Mouse (Mus musculus): ENCODE measurements at regions not wholly inside any gene's neighbourhood (a gene's known extent, or its start where the extent isn't known, plus 50 kb on each side); places are given as distances from the start of the nearest gene placed in this dataset.

GRCm38 (mm10) chr2:64860113-64860512 is 164.7 kb downstream of the Grb14 start:
- no peak overlapping the region for H3K9ac ChIP-seq
- ATAC-seq (ENCODE audit: insufficient number of reproducible peaks, insufficient read depth, low FRiP score, low TSS enrichment) = no peak
- WGBS = 79% methylated on average over 2 of the region's 2 CpGs
- H3K4me1 ChIP-seq = no peaks in the 10 kb centered on the region
- no peaks in the 10 kb centered on the region for H3K9me3 ChIP-seq
- H3K36me3 ChIP-seq = no peaks in the 10 kb centered on the region
- no peaks in the 10 kb centered on the region for H3K27me3 ChIP-seq
- no peak overlapping the region for H3K4me3 ChIP-seq
- no peak overlapping the region for H3K4me2 ChIP-seq (replicated peaks)
- H3K27ac ChIP-seq = no peak overlapping the region

DNA sequence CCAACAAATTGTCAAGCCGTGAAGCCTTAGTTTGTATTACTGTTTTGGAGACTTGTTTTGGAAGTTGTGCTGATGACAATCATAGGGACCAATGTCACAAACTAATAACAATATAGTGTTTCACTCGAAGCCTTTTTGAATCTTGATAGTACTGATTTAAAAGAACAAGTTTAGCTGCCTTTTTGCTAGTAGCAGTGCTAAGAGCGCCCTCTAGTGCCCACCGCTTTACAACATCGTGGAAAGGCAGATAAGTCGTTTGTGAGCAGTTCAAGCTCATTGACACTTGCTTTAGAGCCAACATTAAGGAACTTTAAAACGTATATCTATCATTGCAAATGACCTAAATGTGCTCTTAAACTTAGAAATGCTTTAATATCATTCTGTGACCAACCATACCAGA is 170.9 kb downstream of the Grb14 start:
- Histone ChIP-seq H3K27me3 (no peaks in the 10 kb centered on the region), H3K36me3 (no peaks in the 10 kb centered on the region), H3K9me3 (no peaks in the 10 kb centered on the region), H3K4me3 (no peak overlapping the region), H3K4me2 (replicated peaks) (0 out of 2 replicates have a peak overlapping the region, but pooled peaks have one; percentile 11), H3K27ac (no peak overlapping the region), H3K9ac (no peak overlapping the region), H3K4me1 (peaks cover 5% of the 10 kb centered on the region; the same call in 1 of the 2 replicates)
- no peak for ATAC-seq (ENCODE audit: insufficient number of reproducible peaks, insufficient read depth, low FRiP score, low TSS enrichment)
- WGBS = 15% methylated on average over 7 of the region's 7 CpGs

DNA sequence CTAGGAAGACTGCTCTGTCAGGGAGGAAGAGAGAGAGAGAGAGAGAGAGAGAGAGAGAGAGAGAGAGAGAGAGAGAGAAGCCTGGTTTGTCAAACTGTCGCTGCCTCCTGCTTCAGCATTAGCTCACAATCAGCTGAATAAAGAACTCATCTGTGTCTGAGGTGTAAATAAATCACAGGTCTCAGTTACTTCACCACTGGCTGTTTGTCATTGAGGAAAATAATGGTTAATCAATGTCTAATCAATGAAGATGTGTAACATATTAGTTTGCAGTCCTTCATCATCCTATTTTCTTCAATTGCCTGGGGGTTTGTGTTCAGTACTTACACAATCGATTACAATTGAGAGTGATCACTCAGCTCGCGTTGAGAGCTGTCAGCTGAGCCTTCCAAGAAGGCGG is 171.9 kb downstream of the Grb14 start:
- H3K9ac ChIP-seq = no peak overlapping the region
- H3K9me3 ChIP-seq = no peaks in the 10 kb centered on the region
- no peaks in the 10 kb centered on the region for H3K27me3 ChIP-seq
- no peaks in the 10 kb centered on the region for H3K36me3 ChIP-seq
- H3K4me1 ChIP-seq = peaks cover 6% of the 10 kb centered on the region; the same call in 1 of the 2 replicates
- H3K27ac ChIP-seq = no peak overlapping the region
- no peak overlapping the region for H3K4me2 ChIP-seq (replicated peaks)
- H3K4me3 ChIP-seq = no peak overlapping the region
- ATAC-seq (ENCODE audit: insufficient number of reproducible peaks, insufficient read depth, low FRiP score, low TSS enrichment) = no peak
- WGBS = 42% methylated on average over 5 of the region's 5 CpGs

DNA sequence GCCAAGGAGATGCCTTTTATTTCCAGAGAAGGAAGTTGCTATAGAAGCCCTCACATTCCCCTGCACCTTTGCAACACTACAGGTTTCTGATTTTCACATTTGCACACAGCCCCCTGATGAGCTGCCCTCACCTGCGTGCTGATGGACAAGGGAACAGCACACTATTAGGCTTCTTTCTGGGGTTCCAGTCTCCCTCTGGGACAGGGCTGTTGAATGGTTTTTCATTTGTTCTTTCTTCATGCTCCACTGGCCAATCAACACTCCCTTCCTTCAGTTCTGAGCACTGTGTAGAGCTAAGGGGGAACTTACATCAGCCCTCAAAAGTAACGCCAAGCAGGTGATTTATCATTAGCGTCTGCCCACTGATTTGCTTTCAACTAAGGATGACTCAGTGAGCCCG is 173.7 kb downstream of the Grb14 start:
- H3K27me3 ChIP-seq = no peaks in the 10 kb centered on the region
- no peak overlapping the region for H3K4me2 ChIP-seq (replicated peaks)
- H3K9me3 ChIP-seq = no peaks in the 10 kb centered on the region
- no peak overlapping the region for H3K27ac ChIP-seq
- H3K36me3 ChIP-seq = no peaks in the 10 kb centered on the region
- H3K4me1 ChIP-seq = peaks cover 6% of the 10 kb centered on the region; the same call in 1 of the 2 replicates
- WGBS = 71% methylated on average over 4 of the region's 4 CpGs
- H3K4me3 ChIP-seq = no peak overlapping the region
- no peak for ATAC-seq (ENCODE audit: insufficient number of reproducible peaks, insufficient read depth, low FRiP score, low TSS enrichment)
- no peak overlapping the region for H3K9ac ChIP-seq

- ATAC-seq (ENCODE audit: insufficient number of reproducible peaks, insufficient read depth, low FRiP score, low TSS enrichment) = no peak
- Histone ChIP-seq H3K4me2 (replicated peaks) (no peak overlapping the region), H3K4me1 (peaks cover 6% of the 10 kb centered on the region; the same call in 1 of the 2 replicates), H3K4me3 (no peak overlapping the region), H3K27me3 (no peaks in the 10 kb centered on the region), H3K9ac (no peak overlapping the region), H3K27ac (no peak overlapping the region), H3K9me3 (no peaks in the 10 kb centered on the region), H3K36me3 (no peaks in the 10 kb centered on the region)
- 93% methylated on average over 3 of the region's 3 CpGs for WGBS
Observed at GRCm38 (mm10) chr2:64850656-64851055, 174.1 kb downstream of the Grb14 start.

- Histone ChIP-seq H3K9ac (no peak overlapping the region), H3K4me3 (no peak overlapping the region), H3K27ac (no peak overlapping the region), H3K9me3 (no peaks in the 10 kb centered on the region), H3K27me3 (no peaks in the 10 kb centered on the region), H3K36me3 (no peaks in the 10 kb centered on the region), H3K4me1 (no peaks in the 10 kb centered on the region), H3K4me2 (replicated peaks) (no peak overlapping the region)
- ATAC-seq (ENCODE audit: insufficient number of reproducible peaks, insufficient read depth, low FRiP score, low TSS enrichment) = no peak
- WGBS = 87% methylated on average over 9 of the region's 9 CpGs
Observed at GRCm38 (mm10) chr2:64824494-64824893, 200.3 kb downstream of the Grb14 start.

GRCm38 (mm10) chr2:64823905-64824304 is 200.9 kb downstream of the Grb14 start:
- no peak for ATAC-seq (ENCODE audit: insufficient number of reproducible peaks, insufficient read depth, low FRiP score, low TSS enrichment)
- no peak overlapping the region for H3K4me3 ChIP-seq
- no peaks in the 10 kb centered on the region for H3K27me3 ChIP-seq
- no peaks in the 10 kb centered on the region for H3K4me1 ChIP-seq
- H3K9ac ChIP-seq = no peak overlapping the region
- H3K36me3 ChIP-seq = no peaks in the 10 kb centered on the region
- H3K9me3 ChIP-seq = no peaks in the 10 kb centered on the region
- WGBS = 57% methylated on average over 7 of the region's 7 CpGs
- H3K27ac ChIP-seq = no peak overlapping the region
- H3K4me2 ChIP-seq (replicated peaks) = no peak overlapping the region

GRCm38 (mm10) chr2:64823074-64823473 is 201.7 kb downstream of the Grb14 start:
- H3K27ac ChIP-seq = no peak overlapping the region
- H3K4me1 ChIP-seq = no peaks in the 10 kb centered on the region
- ATAC-seq (ENCODE audit: insufficient number of reproducible peaks, insufficient read depth, low FRiP score, low TSS enrichment) = no peak
- H3K36me3 ChIP-seq = no peaks in the 10 kb centered on the region
- no peaks in the 10 kb centered on the region for H3K27me3 ChIP-seq
- H3K4me3 ChIP-seq = no peak overlapping the region
- 44% methylated on average over 6 of the region's 6 CpGs for WGBS
- no peaks in the 10 kb centered on the region for H3K9me3 ChIP-seq
- no peak overlapping the region for H3K4me2 ChIP-seq (replicated peaks)
- no peak overlapping the region for H3K9ac ChIP-seq

- ATAC-seq (ENCODE audit: insufficient number of reproducible peaks, insufficient read depth, low FRiP score, low TSS enrichment) = no peak
- no peak overlapping the region for H3K27ac ChIP-seq
- H3K4me2 ChIP-seq (replicated peaks) = no peak overlapping the region
- H3K4me1 ChIP-seq = peaks cover 3% of the 10 kb centered on the region; the same call in 1 of the 2 replicates
- no peaks in the 10 kb centered on the region for H3K9me3 ChIP-seq
- no peak overlapping the region for H3K9ac ChIP-seq
- no peaks in the 10 kb centered on the region for H3K27me3 ChIP-seq
- WGBS = 77% methylated on average over 5 of the region's 5 CpGs
- no peaks in the 10 kb centered on the region for H3K36me3 ChIP-seq
- H3K4me3 ChIP-seq = no peak overlapping the region
Observed at GRCm38 (mm10) chr2:64818159-64818558, 206.6 kb downstream of the Grb14 start.
